12 mouse cellular contexts compared by ENCODE assay signal in the genomic region with DNA sequence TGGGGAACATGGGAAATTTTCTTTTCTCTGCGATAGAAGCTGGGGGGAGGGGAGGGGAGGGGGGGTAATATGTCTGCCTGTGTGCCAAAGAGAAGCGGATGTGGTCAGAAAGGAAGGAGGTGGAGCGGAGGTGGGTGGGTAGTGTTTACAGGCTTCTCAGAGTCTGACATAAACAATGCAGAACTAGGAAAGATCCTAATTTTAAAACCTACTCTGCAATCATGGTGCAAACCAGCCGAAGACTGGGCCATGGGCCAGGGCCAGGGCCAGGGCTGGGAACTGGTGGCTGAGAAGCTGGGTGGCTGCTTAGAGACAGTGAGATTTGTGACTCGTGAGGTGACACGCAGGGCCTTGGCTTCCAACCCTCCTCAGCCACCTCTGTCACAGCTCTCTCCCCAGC.
DNase-seq lines count a peak whose midpoint lies in the region; ATAC-seq and TF ChIP-seq lines count a peak whose summit lies in the region.
"Had no signal": no experiment of that assay in that cellular context is flagged by ENCODE, and none has a peak within 500 bp of the region (broad histone marks: within the 10 kb centered on the region; RNA-seq: fewer than 3 reads in every experiment).

No protein-coding gene starts in this region.

- no peak overlapping the region for H3K27ac ChIP-seq in kidney, embryonic 15.5 days
- H3K27ac ChIP-seq: embryonic facial prominence, embryonic 10.5 days; liver, embryonic 12.5 days; neural tube, embryonic 12.5 days had no signal

- intact Hi-C loops in left cerebral cortex, postnatal 4 days (cut with DNase I), result no loop called here

- peaks cover 27% of the 10 kb centered on the region for H3K4me1 ChIP-seq in E14TG2a.4 (replicated peaks; ENCODE audit: low read depth, low read length)
- H3K4me1 ChIP-seq in kidney, embryonic 15.5 days, result no peaks in the 10 kb centered on the region
- H3K4me1 ChIP-seq: liver, embryonic 12.5 days had no signal

- 77% methylated on average over 6 of the region's 6 CpGs for WGBS in kidney, embryonic 15.5 days

- no peak overlapping the region for H3K9ac ChIP-seq in kidney, embryonic 15.5 days
- H3K9ac ChIP-seq: liver, embryonic 12.5 days; neural tube, embryonic 12.5 days had no signal

- no peak for DNase-seq in cerebellum, postnatal 4 days (ENCODE audit: low spot score in 2 of 2)
- peak; percentile 66 to 75 for DNase-seq in cerebellum, postnatal 25 days
- DNase-seq in lung, postnatal 14 days, result peak; percentile 51
- DNase-seq in left cerebral cortex, postnatal 4 days, result no peak
- no peak for DNase-seq in frontal cortex, postnatal 36 days (ENCODE audit: low spot score in 2 of 2)
- DNase-seq: kidney, postnatal 10 days had no signal

- no peaks in the 10 kb centered on the region for H3K36me3 ChIP-seq in E14TG2a.4 (ENCODE audit: insufficient read depth, low read length)
- H3K36me3 ChIP-seq in kidney, embryonic 15.5 days, result no peaks in the 10 kb centered on the region
- H3K36me3 ChIP-seq: embryonic facial prominence, embryonic 10.5 days; liver, embryonic 12.5 days; neural tube, embryonic 12.5 days had no signal

- no peak for TF ChIP-seq CTCF in E14TG2a.4 (conservative IDR thresholded peaks at IDR 0.05; ENCODE audit: low read length)

- H3K9me3 ChIP-seq in E14TG2a.4 (ENCODE audit: low read length), result no peaks in the 10 kb centered on the region
- H3K9me3 ChIP-seq in kidney, embryonic 15.5 days (replicated peaks), result no peaks in the 10 kb centered on the region
- H3K9me3 ChIP-seq: embryonic facial prominence, embryonic 10.5 days; liver, embryonic 12.5 days; neural tube, embryonic 12.5 days had no signal

- H3K4me2 ChIP-seq in kidney, embryonic 15.5 days, result no peak overlapping the region
- H3K4me2 ChIP-seq: liver, embryonic 12.5 days; neural tube, embryonic 12.5 days had no signal

- peaks cover 21% of the 10 kb centered on the region for H3K27me3 ChIP-seq in E14TG2a.4 (ENCODE audit: insufficient read depth, low read length)
- no peaks in the 10 kb centered on the region for H3K27me3 ChIP-seq in kidney, embryonic 15.5 days
- H3K27me3 ChIP-seq: liver, embryonic 12.5 days; neural tube, embryonic 12.5 days had no signal

- H3K4me3 ChIP-seq in E14TG2a.4 (replicated peaks; ENCODE audit: low read length), result peak overlapping the region; percentile 32; the same call in 1 of the 2 replicates
- no peak overlapping the region for H3K4me3 ChIP-seq in kidney, embryonic 15.5 days (replicated peaks)
- H3K4me3 ChIP-seq: embryonic facial prominence, embryonic 10.5 days; liver, embryonic 12.5 days; neural tube, embryonic 12.5 days had no signal

- ATAC-seq in cerebellum, adult (ENCODE audit: insufficient number of reproducible peaks, low FRiP score, low TSS enrichment), result 0 out of 2 replicates have a peak, but pooled peaks have one; percentile 7
- no peak for ATAC-seq in kidney, embryonic 15.5 days (replicated peaks; ENCODE audit: low FRiP score)
- ATAC-seq: liver, embryonic 12.5 days had no signal

Comparison
In these comparisons a context has a peak if more than half of its experiments do, and no peak if none do; other contexts are left out.
1. DNase-seq: peak in cerebellum, postnatal 25 days (2 of 2) and lung, postnatal 14 days (single experiment); none in cerebellum, postnatal 4 days (0 of 2), left cerebral cortex, postnatal 4 days (single experiment) and frontal cortex, postnatal 36 days (0 of 2).